Mouse (Mus musculus): ENCODE measurements at regions not wholly inside any gene's neighbourhood (a gene's known extent, or its start where the extent isn't known, plus 50 kb on each side); places are given as distances from the start of the nearest gene placed in this dataset.

- H3K4me2 ChIP-seq: no peak overlapping the region
- ATAC-seq (ENCODE audit: low FRiP score): no peak
- H3K9me3 ChIP-seq (replicated peaks): no peaks in the 10 kb centered on the region
- no peak overlapping the region for H3K4me3 ChIP-seq (replicated peaks)
- H3K9ac ChIP-seq (replicated peaks): no peak overlapping the region
- H3K27me3 ChIP-seq (replicated peaks): no peaks in the 10 kb centered on the region
- WGBS: 55% methylated on average over 3 of the region's 3 CpGs
- H3K27ac ChIP-seq (replicated peaks): no peak overlapping the region
- H3K4me1 ChIP-seq: peaks cover 12% of the 10 kb centered on the region
- no peaks in the 10 kb centered on the region for H3K36me3 ChIP-seq
Observed at GRCm38 (mm10) chr12:106828542-106828941, 659.9 kb upstream of the 3110018I06Rik start.

GRCm38 (mm10) chr12:106829323-106829722 lies 659.1 kb upstream of the 3110018I06Rik start:
- Histone ChIP-seq H3K4me2 (no peak overlapping the region), H3K36me3 (no peaks in the 10 kb centered on the region), H3K9ac (replicated peaks) (no peak overlapping the region), H3K9me3 (replicated peaks) (no peaks in the 10 kb centered on the region), H3K27ac (replicated peaks) (no peak overlapping the region), H3K4me1 (peaks cover 12% of the 10 kb centered on the region), H3K27me3 (replicated peaks) (no peaks in the 10 kb centered on the region), H3K4me3 (replicated peaks) (no peak overlapping the region)
- no peak for ATAC-seq (ENCODE audit: low FRiP score)
- 14% methylated on average over 9 of the region's 9 CpGs for WGBS

- H3K4me3 ChIP-seq (replicated peaks): no peak overlapping the region
- no peak overlapping the region for H3K27ac ChIP-seq (replicated peaks)
- H3K36me3 ChIP-seq: no peaks in the 10 kb centered on the region
- H3K9ac ChIP-seq (replicated peaks): no peak overlapping the region
- no peaks in the 10 kb centered on the region for H3K27me3 ChIP-seq (replicated peaks)
- 71% methylated on average over 3 of the region's 3 CpGs for WGBS
- peaks cover 9% of the 10 kb centered on the region for H3K4me1 ChIP-seq
- no peak overlapping the region for H3K4me2 ChIP-seq
- no peaks in the 10 kb centered on the region for H3K9me3 ChIP-seq (replicated peaks)
- ATAC-seq (ENCODE audit: low FRiP score): no peak
Observed at GRCm38 (mm10) chr12:106835241-106835640, 653.2 kb upstream of the 3110018I06Rik start.

GRCm38 (mm10) chr12:106839618-106840017 lies 648.8 kb upstream of the 3110018I06Rik start:
- no peak for ATAC-seq (ENCODE audit: low FRiP score)
- no peak overlapping the region for H3K4me3 ChIP-seq (replicated peaks)
- H3K27ac ChIP-seq (replicated peaks): no peak overlapping the region
- 17% methylated on average over 5 of the region's 5 CpGs for WGBS
- H3K4me1 ChIP-seq: peaks cover 22% of the 10 kb centered on the region
- H3K4me2 ChIP-seq: no peak overlapping the region
- no peaks in the 10 kb centered on the region for H3K27me3 ChIP-seq (replicated peaks)
- H3K9ac ChIP-seq (replicated peaks): no peak overlapping the region
- H3K9me3 ChIP-seq (replicated peaks): no peaks in the 10 kb centered on the region
- H3K36me3 ChIP-seq: no peaks in the 10 kb centered on the region

GRCm38 (mm10) chr12:106840150-106840651 lies 648.2 kb upstream of the 3110018I06Rik start:
- Histone ChIP-seq H3K4me2 (no peak overlapping the region), H3K9ac (replicated peaks) (no peak overlapping the region), H3K4me3 (replicated peaks) (no peak overlapping the region), H3K9me3 (replicated peaks) (no peaks in the 10 kb centered on the region), H3K4me1 (peaks cover 22% of the 10 kb centered on the region), H3K27me3 (replicated peaks) (no peaks in the 10 kb centered on the region), H3K27ac (replicated peaks) (no peak overlapping the region), H3K36me3 (no peaks in the 10 kb centered on the region)
- no peak for ATAC-seq (ENCODE audit: low FRiP score)
- 38% methylated on average over 9 of the region's 9 CpGs for WGBS

- H3K36me3 ChIP-seq: no peaks in the 10 kb centered on the region
- no peak overlapping the region for H3K4me2 ChIP-seq
- WGBS: 66% methylated on average over 8 of the region's 8 CpGs
- peaks cover 22% of the 10 kb centered on the region for H3K4me1 ChIP-seq
- no peak overlapping the region for H3K4me3 ChIP-seq (replicated peaks)
- no peak overlapping the region for H3K9ac ChIP-seq (replicated peaks)
- H3K27ac ChIP-seq (replicated peaks): no peak overlapping the region
- no peaks in the 10 kb centered on the region for H3K9me3 ChIP-seq (replicated peaks)
- ATAC-seq (ENCODE audit: low FRiP score): no peak
- no peaks in the 10 kb centered on the region for H3K27me3 ChIP-seq (replicated peaks)
Observed at GRCm38 (mm10) chr12:106841996-106842395, 646.4 kb upstream of the 3110018I06Rik start.

- Histone ChIP-seq H3K27ac (replicated peaks) (no peak overlapping the region), H3K4me1 (peaks cover 22% of the 10 kb centered on the region), H3K4me2 (no peak overlapping the region), H3K9me3 (replicated peaks) (no peaks in the 10 kb centered on the region), H3K4me3 (replicated peaks) (no peak overlapping the region), H3K9ac (replicated peaks) (no peak overlapping the region), H3K36me3 (no peaks in the 10 kb centered on the region), H3K27me3 (replicated peaks) (no peaks in the 10 kb centered on the region)
- WGBS: 49% methylated on average over 8 of the region's 8 CpGs
- ATAC-seq (ENCODE audit: low FRiP score): no peak
Observed at GRCm38 (mm10) chr12:106842396-106842795, 646.0 kb upstream of the 3110018I06Rik start.

GRCm38 (mm10) chr12:106851666-106852065 lies 636.8 kb upstream of the 3110018I06Rik start:
- Histone ChIP-seq H3K4me2 (no peak overlapping the region), H3K27me3 (replicated peaks) (no peaks in the 10 kb centered on the region), H3K9ac (replicated peaks) (no peak overlapping the region), H3K4me3 (replicated peaks) (no peak overlapping the region), H3K36me3 (no peaks in the 10 kb centered on the region), H3K27ac (replicated peaks) (no peak overlapping the region), H3K4me1 (0 out of 2 replicates have a peak, but pooled peaks cover 3% of the 10 kb centered on the region), H3K9me3 (replicated peaks) (no peaks in the 10 kb centered on the region)
- no peak for ATAC-seq (ENCODE audit: low FRiP score)
- WGBS: 82% methylated on average over 4 of the region's 4 CpGs

GRCm38 (mm10) chr12:106852736-106853135 lies 635.7 kb upstream of the 3110018I06Rik start:
- ATAC-seq (ENCODE audit: low FRiP score): no peak
- 0 out of 2 replicates have a peak, but pooled peaks cover 3% of the 10 kb centered on the region for H3K4me1 ChIP-seq
- no peak overlapping the region for H3K4me2 ChIP-seq
- H3K4me3 ChIP-seq (replicated peaks): no peak overlapping the region
- no peaks in the 10 kb centered on the region for H3K9me3 ChIP-seq (replicated peaks)
- H3K36me3 ChIP-seq: no peaks in the 10 kb centered on the region
- no peak overlapping the region for H3K27ac ChIP-seq (replicated peaks)
- no peaks in the 10 kb centered on the region for H3K27me3 ChIP-seq (replicated peaks)
- no peak overlapping the region for H3K9ac ChIP-seq (replicated peaks)
- WGBS: 63% methylated on average over 8 of the region's 8 CpGs

- 37% methylated on average over 11 of the region's 11 CpGs for WGBS
- H3K4me2 ChIP-seq: no peak overlapping the region
Observed at GRCm38 (mm10) chr12:106853711-106854240, 634.7 kb upstream of the 3110018I06Rik start.

GRCm38 (mm10) chr12:106855520-106855919 lies 632.9 kb upstream of the 3110018I06Rik start:
- Histone ChIP-seq H3K9me3 (replicated peaks) (no peaks in the 10 kb centered on the region), H3K4me2 (no peak overlapping the region), H3K9ac (replicated peaks) (no peak overlapping the region), H3K27ac (replicated peaks) (no peak overlapping the region), H3K4me1 (0 out of 2 replicates have a peak, but pooled peaks cover 3% of the 10 kb centered on the region), H3K36me3 (no peaks in the 10 kb centered on the region), H3K4me3 (replicated peaks) (no peak overlapping the region), H3K27me3 (replicated peaks) (no peaks in the 10 kb centered on the region)
- WGBS: 49% methylated on average over 2 of the region's 2 CpGs
- no peak for ATAC-seq (ENCODE audit: low FRiP score)

More at GRCm38 (mm10) chr12:106853711-106854240, 634.7 kb upstream of the 3110018I06Rik start:
- H3K27me3 ChIP-seq (replicated peaks): no peaks in the 10 kb centered on the region
- no peak overlapping the region for H3K4me3 ChIP-seq (replicated peaks)
- no peak overlapping the region for H3K27ac ChIP-seq (replicated peaks)
- no peak for ATAC-seq (ENCODE audit: low FRiP score)
- no peaks in the 10 kb centered on the region for H3K36me3 ChIP-seq
- H3K9ac ChIP-seq (replicated peaks): no peak overlapping the region
- H3K9me3 ChIP-seq (replicated peaks): no peaks in the 10 kb centered on the region
- H3K4me1 ChIP-seq: 0 out of 2 replicates have a peak, but pooled peaks cover 3% of the 10 kb centered on the region

GRCm38 (mm10) chr12:106861638-106862037 lies 626.8 kb upstream of the 3110018I06Rik start:
- H3K4me2 ChIP-seq: no peak overlapping the region
- no peaks in the 10 kb centered on the region for H3K36me3 ChIP-seq
- no peak overlapping the region for H3K9ac ChIP-seq (replicated peaks)
- H3K27ac ChIP-seq (replicated peaks): no peak overlapping the region
- H3K9me3 ChIP-seq (replicated peaks): no peaks in the 10 kb centered on the region
- ATAC-seq (ENCODE audit: low FRiP score): no peak
- no peaks in the 10 kb centered on the region for H3K27me3 ChIP-seq (replicated peaks)
- WGBS: 97% methylated on average over 5 of the region's 5 CpGs
- no peak overlapping the region for H3K4me3 ChIP-seq (replicated peaks)
- H3K4me1 ChIP-seq: no peaks in the 10 kb centered on the region

Measured in neural tube, embryonic 15.5 days (tissue).